Mouse (Mus musculus): ENCODE data around the gene Fhdc1.
A peak's percentile ranks its signal among the peaks of the same experiment; 100 is the strongest.

Fhdc1 gene

DNA sequence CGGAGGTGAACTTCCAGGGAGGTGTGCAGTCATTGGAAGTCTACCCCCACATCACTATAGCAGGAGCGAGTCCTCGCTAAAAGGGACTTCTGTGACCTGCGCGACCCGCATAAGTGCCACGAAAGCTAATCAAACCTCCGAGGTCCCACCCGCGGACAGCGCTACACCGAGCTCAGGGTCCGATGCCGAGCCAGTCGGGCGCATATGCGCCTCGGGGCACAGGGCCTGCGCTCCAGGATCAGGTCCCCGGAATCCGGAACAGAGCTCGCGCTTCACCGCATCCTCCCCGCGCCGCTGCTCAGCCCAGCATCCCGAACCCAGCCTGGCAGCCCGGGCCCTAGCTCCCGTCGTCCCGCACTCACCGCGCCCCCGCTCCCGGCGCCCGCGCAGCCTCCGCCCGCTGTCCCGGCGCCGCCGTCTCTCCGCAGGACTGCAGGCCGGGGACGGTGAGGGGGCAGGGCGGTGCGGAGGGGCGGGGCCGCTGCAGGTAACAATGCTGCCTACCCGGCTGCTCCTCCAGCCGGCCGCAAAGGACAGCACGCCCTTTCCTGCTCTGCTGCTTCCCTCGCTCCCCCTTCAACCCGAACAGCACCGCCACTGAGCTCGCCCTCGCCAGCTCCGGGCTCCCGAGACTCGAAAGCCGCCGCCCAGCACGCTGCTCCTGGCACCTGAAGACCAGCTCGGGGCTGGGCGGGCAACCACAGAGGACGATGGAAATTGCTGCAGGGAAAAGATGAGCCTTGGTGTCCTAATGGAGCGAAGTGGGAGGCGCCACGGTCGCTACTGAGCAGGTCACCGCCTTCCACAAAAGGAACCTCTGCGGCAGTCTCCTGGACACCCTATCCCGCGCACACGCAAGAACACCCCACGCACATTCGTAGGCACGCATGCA is at the start of gene Fhdc1:
Fhdc1 (minus strand) TSS at position 424 of the 892 bp plus-strand sequence.
- DNase-seq (ENCODE audit: low read depth): no peak

DNA sequence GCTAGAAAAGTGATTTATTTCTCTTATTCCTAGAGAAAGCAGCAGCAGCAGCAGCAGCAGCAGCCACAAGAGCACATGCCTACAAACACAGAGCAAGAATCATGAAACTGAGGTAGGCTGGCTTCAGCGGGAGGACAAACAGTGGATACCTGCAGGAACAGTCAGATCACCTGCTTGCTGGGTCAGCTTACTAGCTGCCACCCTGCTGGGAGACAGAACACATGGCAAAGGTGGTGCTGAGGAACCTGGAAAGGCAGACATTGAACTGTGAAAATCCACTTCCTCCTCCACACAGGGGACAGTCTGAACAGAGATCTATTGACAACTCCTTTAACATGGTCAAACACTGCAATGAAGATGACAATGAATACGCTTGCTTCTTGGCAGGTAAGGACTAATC is 48.8 kb upstream of the Fhdc1 start:
- no peak for DNase-seq (ENCODE audit: low read depth)

DNA sequence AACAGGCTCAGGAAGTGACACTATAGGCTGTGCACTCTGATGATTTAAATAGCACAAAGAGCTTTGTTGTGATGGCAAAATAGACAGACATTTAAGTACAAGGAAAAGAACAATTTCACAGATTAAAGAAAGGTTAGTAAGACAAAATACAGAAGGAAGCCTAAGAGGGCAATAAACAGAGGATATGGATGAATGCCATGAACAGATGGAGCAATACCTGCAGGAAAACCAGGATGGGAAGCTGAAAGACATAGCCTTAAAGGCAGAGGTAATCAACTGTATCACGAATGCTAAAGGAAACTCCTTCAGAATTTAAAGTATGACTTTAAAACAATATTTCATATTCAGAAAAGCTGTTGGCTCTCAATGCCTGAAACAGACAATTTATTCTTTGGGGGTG is 44.7 kb upstream of the Fhdc1 start:
- no peak for DNase-seq (ENCODE audit: low read depth)

DNA sequence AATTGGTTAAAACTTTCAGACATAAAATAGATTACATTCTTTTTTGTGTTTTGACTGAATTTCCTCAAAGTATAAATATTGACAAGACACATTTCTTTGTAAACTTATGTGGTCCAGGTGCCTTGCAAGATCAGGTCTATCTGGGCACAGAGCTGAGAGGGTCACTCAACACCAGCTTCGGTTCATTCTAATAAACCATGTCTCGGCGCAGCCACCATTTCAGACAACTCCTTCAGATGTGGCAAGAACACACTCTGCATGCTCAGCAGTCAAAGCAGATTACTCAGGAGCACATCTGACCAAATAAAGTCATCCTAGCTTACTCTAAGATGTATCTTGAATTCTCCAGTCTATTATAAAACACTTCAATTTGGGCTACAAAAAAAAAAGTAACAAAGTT is 35.9 kb upstream of the Fhdc1 start:
- no peak for DNase-seq (ENCODE audit: low read depth)

DNA sequence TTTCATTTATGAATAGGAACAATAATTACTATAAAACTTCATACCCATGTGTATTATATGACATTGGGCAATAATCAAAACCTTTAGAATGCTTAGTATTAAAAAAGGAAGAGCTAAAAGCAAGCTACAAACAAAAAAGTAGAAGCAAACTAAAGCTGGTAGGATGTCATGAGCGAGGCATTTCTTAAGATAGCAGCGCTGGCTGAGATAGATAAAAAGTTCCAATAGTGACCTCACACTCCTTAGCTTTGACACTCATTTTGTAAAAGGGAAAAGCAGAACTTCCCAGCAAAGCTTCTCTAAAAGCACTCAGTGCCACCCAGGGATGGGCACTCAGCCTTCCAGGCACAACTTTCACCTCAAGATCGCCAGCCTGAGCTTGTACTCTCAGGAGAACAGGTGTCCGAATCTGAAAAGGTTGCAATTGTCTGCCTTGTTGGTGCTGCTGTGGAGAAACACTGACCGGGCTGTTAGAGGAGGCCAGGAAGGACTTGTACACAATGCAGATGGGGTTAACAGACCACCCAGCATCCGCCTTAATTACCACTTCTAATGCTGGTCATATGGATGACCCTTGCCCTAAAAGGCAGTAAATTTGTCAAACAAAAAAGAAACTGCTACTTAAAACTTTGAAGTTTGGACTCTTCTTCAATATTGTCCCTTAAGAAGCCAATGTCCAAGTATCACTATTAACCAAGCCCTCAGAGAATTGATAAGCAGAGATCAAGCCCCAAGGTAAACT is 32.7 kb upstream of the Fhdc1 start:
- no peak for DNase-seq (ENCODE audit: low read depth)

DNA sequence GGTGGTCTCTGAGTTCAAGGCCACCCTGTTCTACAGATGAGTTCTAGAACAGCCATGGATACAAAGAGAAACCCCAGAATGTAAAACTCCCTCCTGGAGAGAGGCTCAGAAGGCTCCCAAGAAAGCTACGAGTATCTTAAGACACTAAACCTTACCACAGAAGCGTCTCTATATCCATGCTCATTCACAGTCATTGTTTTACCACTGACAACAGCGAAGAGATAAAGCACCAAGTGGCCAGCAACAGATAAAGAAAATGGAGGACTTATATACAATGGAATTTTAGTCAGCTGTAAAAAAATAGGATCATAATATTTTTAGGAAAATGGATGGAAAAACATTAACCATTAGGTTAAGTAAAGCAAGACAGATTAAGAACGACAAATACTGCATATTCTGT is 25.0 kb upstream of the Fhdc1 start:
- DNase-seq (ENCODE audit: low read depth): no peak

DNA sequence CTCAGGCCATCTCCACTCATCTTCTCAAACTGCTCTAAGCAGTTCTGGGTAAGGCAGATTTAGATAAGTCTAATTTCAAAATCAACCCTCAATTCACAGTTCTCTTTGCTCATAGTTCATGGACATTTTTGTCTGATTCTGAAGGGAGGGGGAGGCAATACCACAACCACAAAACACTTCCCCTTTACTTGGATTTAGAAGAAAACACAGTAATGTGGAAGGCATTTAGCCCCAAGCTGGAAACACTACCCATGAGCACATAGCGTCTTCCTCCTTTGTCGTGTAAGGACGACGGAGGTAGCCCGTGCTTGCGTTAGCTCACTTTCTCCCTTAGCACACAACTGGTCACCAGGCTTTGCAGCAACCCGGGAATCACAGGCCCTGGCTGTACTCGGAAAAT is 24.1 kb upstream of the Fhdc1 start:
- no peak for DNase-seq (ENCODE audit: low read depth)

DNA sequence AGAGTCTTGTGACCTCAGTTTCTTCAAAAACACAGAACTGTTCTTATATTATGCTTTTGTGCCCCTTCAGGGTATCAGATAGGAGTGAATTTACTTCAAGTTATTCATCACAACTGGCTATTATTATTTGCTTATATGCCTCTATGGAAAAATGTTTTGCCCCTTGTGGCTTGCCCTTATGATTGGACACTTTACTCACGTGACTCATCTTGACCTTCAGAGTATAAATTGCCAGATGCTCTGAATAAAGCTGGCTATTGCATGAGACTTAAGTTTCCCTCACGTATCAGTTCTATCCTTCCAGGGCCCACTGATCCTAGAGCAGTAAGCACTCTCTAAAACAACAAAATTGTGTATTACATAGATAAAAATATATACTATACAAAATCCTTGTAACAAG is 21.9 kb upstream of the Fhdc1 start:
- no peak for DNase-seq (ENCODE audit: low read depth)

DNA sequence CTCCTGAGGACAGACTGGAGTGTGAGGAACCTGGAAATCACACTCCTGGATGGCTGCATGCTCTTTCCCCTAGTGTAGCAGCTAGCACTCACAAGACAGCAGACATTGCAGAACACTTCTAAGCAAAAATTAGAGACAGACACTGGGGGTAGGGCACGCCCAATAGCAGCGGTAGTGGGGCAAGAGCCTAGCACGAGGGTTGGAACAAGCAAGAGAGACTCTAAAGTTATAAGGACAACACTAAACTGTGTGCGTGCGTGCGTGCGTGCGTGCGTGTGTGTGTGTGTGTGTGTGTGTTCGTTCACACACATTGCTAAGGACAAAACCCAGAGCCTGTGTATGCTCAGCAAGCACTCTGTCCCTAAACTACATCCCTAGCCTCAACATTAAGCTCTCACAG is 20.3 kb upstream of the Fhdc1 start:
- no peak for DNase-seq (ENCODE audit: low read depth)

DNA sequence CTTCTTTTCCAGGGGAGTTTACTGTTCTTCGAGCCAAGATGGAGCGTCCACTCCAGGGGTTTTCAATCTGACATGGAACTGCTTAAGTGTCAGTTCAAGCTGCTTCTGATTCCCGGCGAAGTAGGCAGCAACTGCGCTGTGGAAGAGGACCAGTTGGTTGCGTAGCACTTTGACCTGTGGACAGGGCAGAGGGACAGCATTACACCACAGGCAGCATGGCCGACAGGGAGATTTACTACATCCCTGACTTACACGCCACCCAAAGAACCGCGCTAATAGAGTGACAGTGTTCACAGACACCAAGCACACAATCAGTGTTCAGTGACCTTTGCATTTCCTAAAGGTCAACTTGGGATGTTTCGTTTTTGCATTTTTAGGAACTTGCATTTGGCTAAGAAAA is 17.5 kb upstream of the Fhdc1 start:
- no peak for DNase-seq (ENCODE audit: low read depth)

DNA sequence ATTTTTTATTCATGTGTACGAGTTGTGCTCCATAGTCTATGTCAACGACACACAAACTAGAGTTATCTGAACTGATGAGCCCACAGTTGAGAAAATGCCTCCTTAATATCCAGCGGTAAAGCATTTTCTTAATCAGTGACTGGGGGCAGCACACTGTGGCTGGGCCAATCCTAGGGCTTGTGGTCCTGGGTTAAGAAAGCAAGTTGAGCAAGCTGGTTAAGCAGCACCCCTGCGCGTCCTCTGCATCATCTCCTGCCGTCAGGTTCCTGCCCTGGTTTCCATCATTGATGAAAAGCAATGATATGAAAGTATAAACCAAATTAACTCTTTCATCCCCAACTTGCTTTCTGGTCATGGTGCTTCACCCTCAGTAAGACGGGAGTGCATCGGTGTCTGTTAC is 12.4 kb upstream of the Fhdc1 start:
- DNase-seq (ENCODE audit: low read depth): no peak

DNA sequence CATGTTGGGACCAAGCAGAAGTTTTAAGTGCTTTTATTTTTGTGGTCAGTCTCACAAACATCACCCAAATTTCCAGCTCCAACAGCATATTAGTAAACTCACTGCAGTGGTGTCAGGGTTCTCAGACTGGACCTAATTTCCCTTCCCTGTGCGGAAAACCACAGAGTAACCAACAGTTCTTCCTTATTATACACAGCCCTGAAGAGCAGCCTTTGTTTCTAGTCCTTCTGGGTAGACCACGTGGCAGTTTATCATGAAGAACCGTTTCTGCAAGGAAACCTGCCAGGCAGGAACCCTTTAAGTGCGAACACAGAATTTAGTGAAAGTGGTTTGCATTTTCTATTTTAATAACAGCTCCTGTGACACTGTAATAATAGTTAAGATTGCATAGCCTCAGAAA is 11.9 kb upstream of the Fhdc1 start:
- DNase-seq (ENCODE audit: low read depth): no peak

DNA sequence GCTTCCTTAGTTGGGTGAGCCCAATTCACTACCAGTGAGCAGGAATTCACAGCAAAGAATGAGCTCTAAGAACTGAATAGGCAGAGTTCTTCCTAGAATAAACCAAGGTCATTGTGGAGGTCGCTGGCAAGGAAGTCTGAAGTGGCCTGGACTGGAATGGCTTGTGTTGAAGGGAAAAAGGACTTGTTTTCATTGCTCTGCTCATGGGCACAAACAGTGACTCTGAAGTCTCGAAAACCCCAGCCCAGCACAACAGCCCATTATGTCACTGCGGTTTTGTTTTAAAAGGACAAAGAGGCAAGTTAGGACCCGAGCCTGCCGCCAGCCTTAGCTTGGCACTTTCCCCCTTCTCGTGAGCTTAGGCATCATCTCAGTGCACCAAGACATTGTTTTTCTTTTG is 8.5 kb upstream of the Fhdc1 start:
- DNase-seq (ENCODE audit: low read depth): no peak

DNA sequence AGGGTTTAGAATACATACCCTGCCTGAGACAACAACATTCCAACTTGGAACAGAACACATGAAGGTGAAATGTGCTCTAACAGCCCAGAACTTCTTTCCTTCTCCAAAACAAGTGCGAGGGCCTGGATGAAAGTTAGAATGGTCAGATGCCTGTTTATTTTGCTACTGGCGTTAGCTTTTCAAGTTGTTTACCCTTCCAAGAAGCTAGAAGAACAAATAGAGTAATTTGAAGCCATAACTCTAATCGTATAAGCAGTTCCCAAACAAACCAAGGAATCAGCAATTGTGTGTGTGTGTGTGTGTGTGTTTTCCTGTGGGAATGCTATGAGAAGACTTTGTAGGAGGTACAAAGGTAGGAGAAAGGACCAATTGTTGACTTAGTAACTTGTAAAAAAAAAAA is 4.7 kb upstream of the Fhdc1 start:
- no peak for DNase-seq (ENCODE audit: low read depth)

DNA sequence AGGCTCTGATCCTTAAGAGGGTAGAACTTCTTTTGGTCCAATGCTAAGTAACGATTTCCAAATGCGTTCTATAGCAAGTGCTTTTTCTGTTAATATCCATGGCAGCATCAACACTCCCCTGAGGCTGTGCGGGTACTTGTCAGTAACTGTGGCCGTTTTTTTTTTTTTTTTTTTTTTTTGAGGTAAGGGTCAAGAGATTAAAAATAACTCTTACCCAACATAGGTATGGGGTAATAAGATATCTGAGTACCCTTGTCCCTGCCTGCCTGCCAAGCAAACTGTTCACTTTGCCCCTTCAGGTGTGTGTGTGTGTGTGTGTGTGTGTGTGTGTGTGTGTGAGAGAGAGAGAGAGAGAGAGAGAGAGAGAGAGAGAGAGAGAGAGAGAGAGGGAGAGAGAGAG is 4.1 kb upstream of the Fhdc1 start:
- no peak for DNase-seq (ENCODE audit: low read depth)

DNA sequence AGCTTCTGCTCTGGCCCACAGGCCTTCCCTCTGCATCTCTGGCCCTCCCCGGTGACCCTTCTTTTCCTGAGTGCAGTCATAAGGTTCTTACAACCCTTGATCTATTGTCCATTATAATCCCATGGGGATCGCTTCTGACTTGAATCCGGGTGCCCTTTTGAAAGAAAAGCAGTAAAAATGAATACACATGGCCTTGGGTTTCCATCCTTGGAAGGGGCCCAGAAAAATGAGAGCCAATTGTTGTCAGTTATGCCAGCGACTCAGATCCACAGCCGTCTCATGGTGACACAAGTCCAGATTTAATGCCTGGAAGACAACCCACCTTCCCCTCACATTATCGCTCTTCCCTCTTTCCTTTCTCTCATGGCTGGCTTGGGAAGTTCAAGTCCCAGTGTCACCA is 1.9 kb upstream of the Fhdc1 start:
- DNase-seq (ENCODE audit: low read depth): no peak

DNA sequence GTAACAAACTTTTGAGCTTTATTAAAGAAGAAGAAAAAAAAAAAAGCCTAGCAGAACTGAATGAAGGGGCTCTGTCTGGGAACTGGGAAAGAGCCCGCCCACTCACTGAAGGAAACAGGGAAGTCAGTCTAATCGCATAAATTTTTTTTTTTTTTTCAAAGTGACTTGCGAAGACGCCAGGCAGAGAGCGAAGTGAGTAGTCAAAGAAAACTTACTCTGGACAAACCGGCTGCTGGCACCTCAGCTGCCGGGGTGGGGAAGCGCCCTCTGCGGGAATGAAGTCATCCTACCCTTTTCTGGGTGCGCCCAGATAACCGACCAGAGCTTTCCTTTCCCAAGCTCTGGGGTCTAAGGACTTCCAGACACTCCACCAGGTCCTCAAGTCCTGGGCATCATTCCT is 875 bp upstream of the Fhdc1 start:
- DNase-seq (ENCODE audit: low read depth): peak; percentile 49

DNA sequence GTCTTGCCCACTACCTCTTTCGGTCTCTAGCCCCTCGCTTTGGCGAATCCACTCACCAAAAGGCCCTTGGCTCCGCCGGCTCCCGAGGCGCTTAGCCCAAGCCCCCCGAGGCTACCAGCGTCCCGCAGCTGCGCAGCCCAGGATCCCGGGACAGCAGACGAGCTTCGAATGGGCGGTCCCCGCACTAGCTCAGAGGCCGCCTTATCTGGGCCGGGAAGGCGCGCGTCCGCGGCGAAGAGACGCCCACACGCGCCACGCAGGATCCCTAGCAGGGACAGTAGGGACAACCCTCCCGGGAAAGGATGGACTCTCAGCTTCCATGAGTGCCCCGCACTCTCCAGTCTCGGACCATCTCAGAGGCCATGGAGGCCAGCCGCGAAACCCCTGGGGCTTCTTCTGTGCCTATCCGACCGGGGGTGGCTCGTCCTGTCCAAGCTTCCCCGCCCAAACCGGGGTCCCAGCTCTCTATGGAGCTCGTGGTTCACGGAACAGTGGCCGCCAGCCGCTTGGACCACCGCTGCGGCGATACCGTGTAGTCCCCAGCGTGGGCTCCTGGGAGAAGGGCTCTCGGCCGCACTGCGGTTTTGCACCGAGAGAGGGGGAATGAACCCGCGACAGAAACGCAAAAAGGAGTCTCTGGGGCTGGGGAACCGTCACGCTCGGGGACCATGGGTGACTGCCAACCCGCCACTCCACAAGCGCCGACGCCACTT is 780 bp downstream of the Fhdc1 start:
- no peak for DNase-seq (ENCODE audit: low read depth)

DNA sequence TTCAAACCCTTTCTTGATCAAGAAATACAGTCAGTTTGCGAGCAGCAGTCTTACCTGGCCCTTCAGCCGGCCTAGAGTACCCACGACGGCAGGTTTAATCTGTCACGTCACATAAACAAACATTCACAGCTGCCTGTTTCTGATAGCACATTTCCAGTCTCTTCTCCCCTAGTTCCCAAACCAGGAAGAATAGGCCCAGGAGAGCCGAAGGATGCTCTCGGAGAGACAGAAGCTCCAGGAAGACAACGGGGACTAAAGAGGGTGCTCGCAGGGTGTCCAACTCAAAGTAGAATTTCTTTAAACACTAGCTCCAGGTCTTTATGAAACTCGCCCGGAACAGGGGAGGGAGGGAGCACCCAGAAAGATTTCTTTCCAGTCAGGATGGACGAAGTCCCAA is 1.3 kb downstream of the Fhdc1 start:
- DNase-seq (ENCODE audit: low read depth): no peak

DNA sequence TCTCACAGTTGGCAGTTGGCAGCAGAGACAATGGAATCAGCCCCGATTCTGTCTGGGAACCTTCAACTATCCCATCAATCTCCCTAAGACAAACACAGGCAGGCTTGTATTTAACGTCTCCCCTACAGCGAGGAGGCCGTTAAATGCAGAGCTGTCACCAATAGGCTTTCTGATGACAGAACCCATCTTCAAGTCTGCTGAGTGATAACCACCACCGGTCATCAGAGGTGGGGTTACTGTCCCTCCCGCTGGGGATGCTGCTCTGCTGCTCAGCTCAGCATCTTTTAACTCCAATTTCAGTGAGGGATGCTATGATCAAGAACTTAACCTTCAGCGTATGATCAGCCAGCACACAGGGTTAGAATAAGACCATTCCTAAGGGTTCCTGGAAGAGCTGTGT is 2.0 kb downstream of the Fhdc1 start:
- DNase-seq (ENCODE audit: low read depth): no peak

DNA sequence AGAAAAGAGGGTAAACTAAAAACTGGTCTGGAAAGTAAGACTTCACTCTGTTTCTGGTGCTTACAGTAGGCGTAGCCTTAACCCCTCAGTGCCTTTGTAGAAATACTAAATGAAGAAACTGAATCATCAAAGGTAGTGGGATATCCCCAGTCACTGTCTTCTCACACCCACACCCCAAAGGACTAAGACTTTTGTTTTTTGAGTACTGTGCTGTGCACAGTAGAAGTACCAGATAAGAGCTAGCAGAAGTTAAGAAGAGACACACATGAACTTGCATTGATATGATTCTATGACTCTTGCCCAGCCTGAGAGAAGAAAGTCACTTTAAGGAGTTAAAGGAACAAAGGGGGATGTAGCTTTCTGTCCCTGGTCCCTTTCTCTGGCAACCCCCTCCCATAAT is 2.7 kb downstream of the Fhdc1 start:
- DNase-seq (ENCODE audit: low read depth): no peak

DNA sequence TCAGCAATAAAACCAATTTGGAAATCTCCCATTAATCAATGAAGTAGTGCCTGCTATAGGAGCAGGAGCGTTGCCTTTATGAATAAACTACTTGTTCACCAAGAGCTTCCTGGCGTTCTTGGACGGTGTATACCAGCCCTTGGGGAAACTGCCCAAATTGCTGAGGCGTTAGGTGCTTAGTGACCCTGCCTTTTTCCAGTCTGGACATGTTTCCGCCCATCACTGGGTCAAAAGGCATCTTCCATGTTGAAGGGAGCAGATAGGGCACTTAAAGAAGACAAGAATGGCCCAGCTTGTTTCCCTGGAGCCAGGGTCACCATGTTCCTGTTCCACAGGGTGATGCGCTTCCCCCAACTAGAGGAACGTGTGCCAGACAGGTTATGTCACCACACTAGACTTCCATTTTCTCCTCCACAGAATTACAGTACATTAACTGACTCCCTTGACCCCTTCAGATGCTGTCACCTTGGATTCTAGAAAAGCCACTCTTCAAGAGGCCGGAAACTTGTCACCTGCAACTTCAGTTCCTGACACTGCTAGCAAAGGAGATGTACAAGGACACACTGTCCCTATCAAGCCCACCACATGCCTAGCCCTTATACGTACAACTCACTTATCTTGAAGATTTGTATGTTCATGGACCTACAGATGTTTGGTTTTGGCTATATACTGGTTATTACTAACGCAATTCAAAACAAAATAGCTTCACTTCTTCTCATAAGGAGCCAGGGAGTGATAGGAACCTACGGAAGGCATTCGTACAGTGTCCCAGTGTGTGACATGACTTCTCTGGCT is 5.1 kb downstream of the Fhdc1 start:
- DNase-seq (ENCODE audit: low read depth): no peak

Measured in fibroblast of lung, adult 2 months (primary cell).